In genomic region chr7:67776636-67777305, GRCm38 (mm10) we compare ENCODE assay signal across 11 mouse cellular contexts. TPM values are rescaled to one million over a fixed set of nuclear protein-coding genes. Genes with fewer than 3 reads are reported as not detected.
DNase-seq lines count a peak whose midpoint lies in the region; ATAC-seq and TF ChIP-seq lines count a peak whose summit lies in the region.
"Had no signal": no experiment of that assay in that cellular context is flagged by ENCODE, and none has a peak within 500 bp of the region (broad histone marks: within the 10 kb centered on the region; RNA-seq: fewer than 3 reads in every experiment).

No protein-coding gene starts in this region.

- WGBS in forebrain, embryonic 14.5 days: 57% methylated on average over 12 of the region's 12 CpGs
- WGBS in forebrain, embryonic 12.5 days: 68% methylated on average over 12 of the region's 12 CpGs

- peak; percentile 43 for DNase-seq in forebrain, embryonic 14.5 days (ENCODE audit: low spot score)
- no peak for DNase-seq in layer of hippocampus, adult 2 months (ENCODE audit: low spot score in 2 of 2)
- DNase-seq in layer of hippocampus, adult 9-10 months (ENCODE audit: low spot score): no peak
- peak; percentile 30 for DNase-seq in A20 (ENCODE audit: low read depth, low spot score)
- peak; percentile 17 to 49 for DNase-seq in kidney, postnatal 36 days
- DNase-seq in spleen, postnatal 4 days (ENCODE audit: low spot score in 2 of 2): no peak
- no peak for DNase-seq in cerebellum, adult 18-20 months
- DNase-seq: liver had no signal

- no peaks in the 10 kb centered on the region for H3K36me3 ChIP-seq in forebrain, embryonic 14.5 days (ENCODE audit: control insufficient read depth, insufficient read depth, low read length)
- no peaks in the 10 kb centered on the region for H3K36me3 ChIP-seq in forebrain, embryonic 12.5 days (replicated peaks)

- H3K9me3 ChIP-seq in forebrain, embryonic 14.5 days (replicated peaks; ENCODE audit: control insufficient read depth, low read length): no peaks in the 10 kb centered on the region
- no peaks in the 10 kb centered on the region for H3K9me3 ChIP-seq in forebrain, embryonic 12.5 days

- H3K4me2 ChIP-seq in forebrain, embryonic 14.5 days (ENCODE audit: low read length): no peak overlapping the region
- no peak overlapping the region for H3K4me2 ChIP-seq in forebrain, embryonic 12.5 days

- no peak overlapping the region for H3K4me3 ChIP-seq in forebrain, embryonic 14.5 days (ENCODE audit: low read depth, low read length)
- no peak overlapping the region for H3K4me3 ChIP-seq in forebrain, embryonic 12.5 days (replicated peaks)
- H3K4me3 ChIP-seq in layer of hippocampus, adult 2 months: no peak overlapping the region; the same call in 1 of the 2 replicates
- H3K4me3 ChIP-seq: megakaryocyte, embryonic 14.5 days had no signal

- no peaks in the 10 kb centered on the region for H3K27me3 ChIP-seq in forebrain, embryonic 14.5 days (replicated peaks; ENCODE audit: control insufficient read depth, insufficient read depth, low read length)
- H3K27me3 ChIP-seq in forebrain, embryonic 12.5 days: no peaks in the 10 kb centered on the region

- no peak for ATAC-seq in forebrain, embryonic 14.5 days
- ATAC-seq in forebrain, embryonic 12.5 days (ENCODE audit: low FRiP score): no peak
- ATAC-seq: CD4-positive, CD25-positive, alpha-beta regulatory T cell, adult 4 months had no signal

- H3K4me1 ChIP-seq in forebrain, embryonic 14.5 days (ENCODE audit: control insufficient read depth, insufficient read depth, low read length): no peaks in the 10 kb centered on the region
- H3K4me1 ChIP-seq in forebrain, embryonic 12.5 days: no peaks in the 10 kb centered on the region
- H3K4me1 ChIP-seq: megakaryocyte, embryonic 14.5 days had no signal

- TF ChIP-seq CTCF in layer of hippocampus, adult 2 months (conservative IDR thresholded peaks at IDR 0.05): no peak

- H3K9ac ChIP-seq in forebrain, embryonic 14.5 days (ENCODE audit: low read length): no peak overlapping the region
- H3K9ac ChIP-seq in forebrain, embryonic 12.5 days: no peak overlapping the region

- H3K27ac ChIP-seq in forebrain, embryonic 14.5 days (ENCODE audit: low read depth, low read length): no peak overlapping the region
- H3K27ac ChIP-seq in forebrain, embryonic 12.5 days: no peak overlapping the region
- peak overlapping the region; percentile 32; the same call in 1 of the 2 replicates for H3K27ac ChIP-seq in layer of hippocampus, adult 2 months

RNA-seq across cellular contexts. Expression of gene Synm, which starts 17.2 kb away (rescaled TPM):
- 1.4 and 2.2 TPM in 2 replicates for polyA plus RNA-seq in forebrain, embryonic 14.5 days (2014; fragmentation: Nextera tagmentation; extraction: Ambion mirVana)
- polyA plus RNA-seq in forebrain, embryonic 12.5 days (2016; fragmentation: Nextera tagmentation; extraction: Ambion mirVana): 1.1 and 1.4 TPM in 2 replicates
- total RNA-seq in layer of hippocampus, adult 2 months (2021): 10 to 100 TPM; 18.7 to 22.2 TPM
- polyA plus RNA-seq: CD4-positive, CD25-positive, alpha-beta regulatory T cell, adult 4 months had no signal

Comparison
In these comparisons a context has a peak if more than half of its experiments do, and no peak if none do; other contexts are left out.
1. DNase-seq: peak in forebrain, embryonic 14.5 days (single experiment), A20 (single experiment) and kidney, postnatal 36 days (2 of 2); none in layer of hippocampus, adult 2 months (0 of 2), layer of hippocampus, adult 9-10 months (single experiment), spleen, postnatal 4 days (0 of 2) and cerebellum, adult 18-20 months (0 of 2).